Mouse (Mus musculus) megakaryocyte-erythroid progenitor cell, adult 5-6 weeks (primary cell): Measurements from ENCODE around the gene Vmn1r59. TPM values are rescaled to one million over a fixed set of nuclear protein-coding genes. Genes with fewer than 3 reads are reported as not detected.
"Not testable (repeated sequence)": the region's sequence is repeated elsewhere in the genome, so short reads cannot be mapped to it uniquely, and the experiment has no call there.

Experiments used
- ATAC-seq: replicated peaks from 2 replicates; pipeline ENCODE4 v1.8.0; 2016; ENCODE audit warnings: mild to moderate bottlenecking, inconsistent platforms; ENCODE audit not compliant: severe bottlenecking, poor library complexity, low FRiP score, low TSS enrichment
- total RNA-seq, 2 experiments: library from RNA; stranded (forward) in 1 of 2; stranded (reverse) in 1 of 2; fragments of 200-1000, 215-1000 nt in 1 of 2; fragments of >200 nt in 1 of 2; fragmentation: Nextera tagmentation in 1 of 2; gene quantifications; 2 replicates each; pipeline ENCODE4 v1.2.3; 2014 to 2017

Vmn1r59 gene
- not detected in 2 replicates for total RNA-seq (2014; fragmentation: Nextera tagmentation)
- total RNA-seq (2017) = not detected in 2 replicates

- ATAC-seq = no peak
Observed at GRCm38 (mm10) chr7:5456674-5457073, at the start of gene Vmn1r59. Vmn1r59 (minus strand) TSS chr7:5456774.

GRCm38 (mm10) chr7:5493856-5494255 lies 37.3 kb upstream of the Vmn1r59 start, which contains the start of gene Vmn2r28:
Vmn2r28 (minus strand) TSS chr7:5493956.
- not testable (repeated sequence) for ATAC-seq

- ATAC-seq = not testable (repeated sequence)
Observed at GRCm38 (mm10) chr7:5454011-5454410, 2.6 kb downstream of the Vmn1r59 start.

GRCm38 (mm10) chr7:5448627-5449026 lies 7.9 kb downstream of the Vmn1r59 start:
- no peak for ATAC-seq

- ATAC-seq = not testable (repeated sequence)
Observed at GRCm38 (mm10) chr7:5413296-5413695, 43.3 kb downstream of the Vmn1r59 start, which contains the start of gene Vmn1r58. Vmn1r58 (minus strand) TSS chr7:5413396.

- no peak for ATAC-seq
Observed at GRCm38 (mm10) chr7:5406201-5406600, 50.4 kb downstream of the Vmn1r59 start.

Other genes starting within 250 kb of the Vmn1r59 start
- gene Vmn1r57, start 238.3 kb downstream of the Vmn1r59 start, total RNA-seq (2014; fragmentation: Nextera tagmentation) = not detected in 2 replicates
- not detected in 2 replicates for gene Vmn1r57, start 238.3 kb downstream of the Vmn1r59 start, total RNA-seq (2017)
- gene Gm5065, start 106.2 kb downstream of the Vmn1r59 start, total RNA-seq (2014; fragmentation: Nextera tagmentation) = not detected in 2 replicates
- gene Gm5065, start 106.2 kb downstream of the Vmn1r59 start, total RNA-seq (2017) = not detected in 2 replicates
- gene Nlrp2, start 105.7 kb downstream of the Vmn1r59 start, total RNA-seq (2014; fragmentation: Nextera tagmentation) = not detected in 2 replicates
- gene Nlrp2, start 105.7 kb downstream of the Vmn1r59 start, total RNA-seq (2017) = not detected in 2 replicates
- gene Vmn1r58, start 43.4 kb downstream of the Vmn1r59 start, total RNA-seq (2014; fragmentation: Nextera tagmentation) = not detected in 2 replicates
- gene Vmn1r58, start 43.4 kb downstream of the Vmn1r59 start, total RNA-seq (2017) = not detected in 2 replicates
- not detected in 2 replicates for gene Vmn2r28, start 37.2 kb upstream of the Vmn1r59 start, total RNA-seq (2014; fragmentation: Nextera tagmentation)
- gene Vmn2r28, start 37.2 kb upstream of the Vmn1r59 start, total RNA-seq (2017) = not detected in 2 replicates
- not detected in 2 replicates for gene Vmn1r60, start 90.5 kb upstream of the Vmn1r59 start, total RNA-seq (2014; fragmentation: Nextera tagmentation)
- gene Vmn1r60, start 90.5 kb upstream of the Vmn1r59 start, total RNA-seq (2017) = not detected in 2 replicates
- gene Vmn1r61, start 156.5 kb upstream of the Vmn1r59 start, total RNA-seq (2014; fragmentation: Nextera tagmentation) = not detected in 2 replicates
- not detected in 2 replicates for gene Vmn1r61, start 156.5 kb upstream of the Vmn1r59 start, total RNA-seq (2017)
- not detected in 2 replicates for gene Vmn1r62, start 216.9 kb upstream of the Vmn1r59 start, total RNA-seq (2014; fragmentation: Nextera tagmentation)
- not detected in 2 replicates for gene Vmn1r62, start 216.9 kb upstream of the Vmn1r59 start, total RNA-seq (2017)